Mouse (Mus musculus) kidney, adult 2 months (tissue): ENCODE data around the gene Gps1. TPM values are rescaled to one million over a fixed set of nuclear protein-coding genes. Genes with fewer than 3 reads are reported as not detected.

Source experiments
- DNase-seq: peaks from one replicate; pipeline ENCODE4 v3.0.0; 2021
- H3K27ac ChIP-seq: fragments of 200-500 bp; 2 replicates; pipeline ENCODE4 v1.5.1; 2012; ENCODE audit warnings: low read depth, low read length, control low read depth, inconsistent platforms; ENCODE audit not compliant: insufficient read depth
- H3K27me3 ChIP-seq: fragments of 200-500 bp; replicated peaks from 2 replicates; pipeline ENCODE4 v1.6.1; 2012; ENCODE audit warnings: mild to moderate bottlenecking, moderate library complexity, low read length, inconsistent platforms; ENCODE audit not compliant: control insufficient read depth, insufficient read depth
- H3K36me3 ChIP-seq: fragments of 200-500 bp; 2 replicates; pipeline ENCODE4 v1.6.1; 2012; ENCODE audit warnings: mild to moderate bottlenecking, moderate library complexity, low read length, inconsistent platforms; ENCODE audit not compliant: control insufficient read depth, insufficient read depth
- H3K4me1 ChIP-seq: fragments of 200-500 bp; 2 replicates; pipeline ENCODE4 v1.6.1; 2011; ENCODE audit warnings: low read length; ENCODE audit not compliant: control insufficient read depth, insufficient read depth
- H3K4me3 ChIP-seq: fragments of 200-500 bp; 2 replicates; pipeline ENCODE4 v1.5.1; 2011; ENCODE audit warnings: mild to moderate bottlenecking, low read depth, low read length, control low read depth; ENCODE audit not compliant: insufficient read depth
- CTCF ChIP-seq: fragments of 200-500 bp; conservative IDR thresholded peaks from 2 replicates; pipeline ENCODE4 v1.5.1; 2011; ENCODE audit warnings: low read depth, mild to moderate bottlenecking, control low read depth, low read length, moderate library complexity, mixed read lengths; ENCODE audit not compliant: insufficient read depth, insufficient read length
- POLR2A ChIP-seq: fragments of 200-500 bp; IDR thresholded peaks from one replicate; pipeline ENCODE4 v1.6.1; 2011; ENCODE audit warnings: low read depth, low read length, control low read depth
- WGBS: fragments of 180-500 bp; shearing (Covaris S2); methylation state at CpG from one replicate; pipeline ENCODE4 v1.1.7; 2018; 5-methylcytosine and 5-hydroxymethylcytosine counted together
- polyA plus RNA-seq: library from polyadenylated mRNA; depleted of rRNA; stranded (reverse); fragments of >200 nt; gene quantifications from 2 replicates; pipeline ENCODE4 v1.2.3, GENCODE M21; 2012

Gene Gps1
- polyA plus RNA-seq, 1 experiment, result 173 TPM

- H3K36me3 ChIP-seq, result no peaks in the 10 kb centered on the region; the same call in 1 of the 2 replicates
These were observed 33.3 kb downstream of the Gps1 start for GRCm38 (mm10) chr11:120817358-120817757.

GRCm38 (mm10) chr11:120818251-120818650 is 34.2 kb downstream of the Gps1 start:
- no peaks in the 10 kb centered on the region; the same call in 1 of the 2 replicates for H3K36me3 ChIP-seq
- WGBS, result 94% methylated on average over 13 of the region's 13 CpGs
- H3K4me1 ChIP-seq, result peaks cover 5% of the 10 kb centered on the region; the same call in 1 of the 2 replicates
- no peak overlapping the region for H3K4me3 ChIP-seq
- H3K27me3 ChIP-seq, result no peaks in the 10 kb centered on the region
- TF ChIP-seq CTCF (no peak), POLR2A (no peak)
- H3K27ac ChIP-seq, result no peak overlapping the region
- DNase-seq, result no peak

More at GRCm38 (mm10) chr11:120817358-120817757, 33.3 kb downstream of the Gps1 start:
- Histone ChIP-seq H3K27ac (no peak overlapping the region), H3K4me1 (no peaks in the 10 kb centered on the region), H3K27me3 (no peaks in the 10 kb centered on the region), H3K4me3 (no peak overlapping the region)
- DNase-seq, result no peak
- TF ChIP-seq POLR2A (no peak), CTCF (no peak)
- 96% methylated on average over 6 of the region's 6 CpGs for WGBS

GRCm38 (mm10) chr11:120819556-120819955 is 35.5 kb downstream of the Gps1 start:
- Histone ChIP-seq H3K36me3 (no peaks in the 10 kb centered on the region; the same call in 1 of the 2 replicates), H3K4me3 (no peak overlapping the region), H3K27me3 (no peaks in the 10 kb centered on the region), H3K4me1 (peaks cover 5% of the 10 kb centered on the region; the same call in 1 of the 2 replicates), H3K27ac (no peak overlapping the region)
- WGBS, result 90% methylated on average over 6 of the region's 6 CpGs
- no peak for DNase-seq
- TF ChIP-seq CTCF (no peak), POLR2A (no peak)

- no peak overlapping the region for H3K4me3 ChIP-seq
- peaks cover 5% of the 10 kb centered on the region; the same call in 1 of the 2 replicates for H3K4me1 ChIP-seq
- H3K27ac ChIP-seq, result no peak overlapping the region
- TF ChIP-seq CTCF (no peak), POLR2A (no peak)
- H3K27me3 ChIP-seq, result no peaks in the 10 kb centered on the region
- no peaks in the 10 kb centered on the region for H3K36me3 ChIP-seq
- 90% methylated on average over 14 of the region's 14 CpGs for WGBS
- no peak for DNase-seq
These were observed 36.5 kb downstream of the Gps1 start for GRCm38 (mm10) chr11:120820546-120820945.

GRCm38 (mm10) chr11:120821076-120821922 is 37.2 kb downstream of the Gps1 start:
- Histone ChIP-seq H3K27me3 (no peaks in the 10 kb centered on the region), H3K4me3 (no peak overlapping the region), H3K36me3 (no peaks in the 10 kb centered on the region), H3K4me1 (peaks cover 5% of the 10 kb centered on the region; the same call in 1 of the 2 replicates), H3K27ac (no peak overlapping the region)
- 87% methylated on average over 14 of the region's 14 CpGs for WGBS
- TF ChIP-seq POLR2A (no peak), CTCF (no peak)
- DNase-seq, result no peak

- WGBS, result 71% methylated on average over 4 of the region's 4 CpGs
- no peak for DNase-seq
- Histone ChIP-seq H3K27ac (no peak overlapping the region), H3K36me3 (no peaks in the 10 kb centered on the region), H3K4me3 (no peak overlapping the region), H3K27me3 (no peaks in the 10 kb centered on the region), H3K4me1 (peaks cover 5% of the 10 kb centered on the region; the same call in 1 of the 2 replicates)
- no peak for TF ChIP-seq POLR2A
- TF ChIP-seq CTCF, result no peak
These were observed 38.2 kb downstream of the Gps1 start for GRCm38 (mm10) chr11:120822321-120822720.
